Mouse (Mus musculus): ENCODE results near the gene Tfap2b.

- TF ChIP-seq POLR2A (IDR thresholded peaks at IDR 0.05; ENCODE audit: low read depth, low read length) (no peak), CTCF (IDR thresholded peaks at IDR 0.05; ENCODE audit: extremely low read depth, insufficient read depth, insufficient read length, insufficient replicate concordance) (no peak)
These were observed 2.9 kb downstream of the Tfap2b start for GRCm38 (mm10) chr1:19211546-19212154.
